Mouse (Mus musculus): Measurements from ENCODE around the gene Tmem72.

The Tmem72 gene

DNA sequence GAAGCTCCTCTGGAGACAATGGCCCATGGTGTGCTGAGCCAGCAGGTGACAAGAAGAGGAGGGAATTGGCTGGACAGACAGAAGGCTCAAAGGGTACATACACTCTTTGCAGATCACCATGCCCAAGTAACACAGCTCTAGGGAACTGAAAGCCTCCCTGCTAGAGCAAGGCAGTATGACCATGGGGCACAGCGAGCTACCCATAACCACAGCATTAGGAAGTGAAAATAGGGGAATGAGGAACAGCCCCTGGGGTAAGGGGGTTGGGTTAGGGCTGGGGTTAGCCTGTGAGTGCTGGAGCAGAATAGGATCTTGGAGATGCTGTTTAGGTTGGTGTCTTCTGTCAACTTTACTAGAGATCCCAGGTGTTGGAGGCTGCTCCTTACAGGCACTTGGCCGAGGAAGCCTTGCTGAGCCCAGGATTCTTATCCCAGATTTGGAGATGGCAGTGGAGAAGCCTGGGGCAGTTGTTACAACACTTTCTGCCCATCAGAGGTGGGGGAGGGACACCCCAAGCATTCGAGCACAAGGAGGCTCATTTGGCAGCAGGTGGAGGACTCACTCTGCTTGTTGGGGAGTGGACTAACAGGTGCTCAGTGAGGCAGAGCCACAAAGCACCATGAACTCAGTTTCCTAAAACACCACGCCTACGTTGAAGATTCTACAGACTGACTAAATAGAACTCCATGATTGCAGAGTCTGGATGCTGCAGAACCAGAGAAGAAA is 37.0 kb downstream of the Tmem72 start:
- in situ Hi-C loops (cut with MboI, MseI) = loop anchor here (10.0 kb wide), 1 partner anchor 1255 kb away; the partner anchor contains the start of gene Fxyd4

DNA sequence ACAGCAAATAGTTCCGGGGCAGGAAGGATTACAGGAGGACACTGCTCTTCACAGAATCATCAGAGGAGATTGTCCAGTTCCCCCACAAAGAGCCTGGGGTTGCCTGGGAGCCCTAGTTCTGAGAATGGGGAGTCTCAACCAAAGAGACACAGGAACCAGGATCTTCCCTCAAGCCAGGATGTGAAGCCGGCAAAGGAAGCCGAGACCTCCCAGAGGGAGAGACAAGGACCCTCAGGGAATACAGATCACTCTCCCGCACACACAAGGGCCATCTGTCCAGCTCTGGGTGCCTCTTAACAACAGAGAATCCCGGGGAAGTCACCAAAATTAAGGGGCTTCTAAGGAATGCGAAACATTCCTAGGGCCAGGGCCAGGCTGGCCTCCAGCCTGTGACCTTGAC is 39.4 kb downstream of the Tmem72 start:
- in situ Hi-C loops (cut with MboI, MseI) = loop anchor here (10.0 kb wide), 1 partner anchor 1257 kb away; the partner anchor contains the start of gene Fxyd4

DNA sequence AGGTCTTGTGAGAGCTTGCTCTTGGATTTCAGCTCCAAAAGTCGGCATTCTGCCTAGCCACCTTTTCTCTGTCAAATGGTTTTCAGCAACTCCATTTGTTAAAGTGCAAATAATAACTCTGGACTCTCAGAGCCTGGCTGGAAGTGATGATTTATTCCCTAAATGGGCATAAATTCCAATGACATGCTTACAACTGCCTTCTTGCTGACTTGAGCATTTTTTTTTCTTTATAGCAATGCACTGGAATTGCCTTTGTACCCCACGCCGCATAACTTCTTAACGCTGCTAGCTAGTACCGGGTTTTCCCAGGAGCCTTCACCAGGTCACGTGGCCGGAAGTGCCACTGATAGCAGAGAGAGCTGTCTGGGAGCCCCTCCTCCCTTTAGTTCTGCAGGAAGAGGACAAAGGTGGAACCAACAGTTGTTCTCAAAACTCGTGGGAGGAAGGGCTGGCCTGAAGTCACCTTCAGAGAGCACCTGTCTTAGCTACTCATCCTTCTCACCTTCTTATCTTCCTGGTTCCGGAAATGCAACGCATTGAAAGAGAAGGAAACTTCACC is 40.3 kb downstream of the Tmem72 start:
- in situ Hi-C loops (cut with MboI, MseI) = loop anchor here (10.0 kb wide), 1 partner anchor 1258 kb away; the partner anchor contains the start of gene Fxyd4

DNA sequence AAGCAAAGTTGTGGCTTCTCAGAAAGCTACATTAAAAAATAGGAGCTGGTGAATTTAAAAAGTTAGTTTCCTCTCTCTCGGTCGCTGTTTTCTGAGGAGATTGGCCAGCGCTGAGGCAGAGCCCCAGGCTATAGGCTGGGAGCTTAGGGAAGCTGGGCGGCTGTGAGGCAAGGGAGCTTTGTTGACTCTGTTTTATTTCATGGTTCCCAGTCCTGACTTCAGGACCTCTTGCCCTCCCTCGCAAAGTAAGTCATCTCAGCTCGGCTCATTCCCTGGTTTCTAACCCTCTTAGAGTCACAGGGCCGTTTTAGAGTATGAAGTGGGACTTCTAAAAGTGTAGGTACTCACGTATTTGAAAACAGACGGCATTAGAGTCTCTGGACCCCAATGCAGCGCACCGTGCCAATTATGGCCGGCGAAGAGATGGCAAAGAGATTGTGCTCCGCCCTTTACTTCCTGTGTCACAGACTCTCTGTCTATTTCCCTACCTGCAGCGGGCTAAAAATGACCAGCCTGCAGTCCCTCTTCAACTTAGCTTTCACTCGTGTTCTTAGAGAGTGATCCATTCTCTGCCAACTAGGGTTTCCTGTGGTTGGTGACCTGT is 42.3 kb downstream of the Tmem72 start:
- in situ Hi-C loops (cut with MboI, MseI) = loop anchor here (10.0 kb wide), 1 partner anchor 1260 kb away; the partner anchor contains the start of gene Fxyd4

DNA sequence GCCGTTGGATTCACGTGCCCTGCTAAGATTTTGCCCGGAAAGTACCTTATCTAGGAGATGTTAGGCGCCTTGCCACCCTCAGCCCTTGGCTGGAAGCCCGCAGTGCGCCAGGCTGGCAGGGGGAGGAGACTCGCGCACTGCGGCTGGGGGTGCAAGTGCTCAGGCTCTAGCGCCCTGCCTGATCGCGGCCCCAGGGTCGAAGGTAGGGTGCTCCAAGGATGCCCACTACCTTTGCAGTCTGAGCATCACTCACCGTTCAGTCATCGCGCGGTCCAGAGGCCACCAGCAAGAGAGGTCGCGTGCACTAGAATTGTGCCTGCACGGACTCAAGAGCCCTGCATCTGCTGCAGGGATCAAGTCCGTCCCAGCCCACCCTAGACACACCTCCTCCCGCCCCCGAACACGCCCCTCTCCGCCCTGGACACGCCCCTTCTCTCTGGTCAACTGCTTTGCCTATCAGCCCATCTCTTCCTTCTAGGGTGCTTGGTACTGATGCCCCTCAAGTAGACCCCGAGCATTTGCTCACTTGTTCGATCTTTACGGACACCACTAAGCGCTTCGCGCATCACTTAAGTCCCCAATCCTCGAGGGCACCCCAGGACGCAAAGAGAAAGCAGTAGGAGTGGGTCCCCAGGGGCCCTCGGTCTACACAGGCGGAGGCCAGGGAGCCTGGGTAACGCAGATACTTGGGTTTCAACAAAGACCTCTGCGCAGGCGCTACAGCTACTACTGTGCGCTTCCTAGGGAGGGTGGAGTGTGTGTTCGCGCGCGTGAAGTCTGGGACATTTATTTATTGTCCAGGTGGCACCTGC is 43.0 kb downstream of the Tmem72 start, which contains the start of gene Rassf4:
Gene Rassf4, minus strand, starts transcription at position 482 of the 812 bp plus-strand sequence.
- in situ Hi-C loops (cut with MboI, MseI) = loop anchor here (10.0 kb wide), 1 partner anchor 1261 kb away; the partner anchor contains the start of gene Fxyd4

DNA sequence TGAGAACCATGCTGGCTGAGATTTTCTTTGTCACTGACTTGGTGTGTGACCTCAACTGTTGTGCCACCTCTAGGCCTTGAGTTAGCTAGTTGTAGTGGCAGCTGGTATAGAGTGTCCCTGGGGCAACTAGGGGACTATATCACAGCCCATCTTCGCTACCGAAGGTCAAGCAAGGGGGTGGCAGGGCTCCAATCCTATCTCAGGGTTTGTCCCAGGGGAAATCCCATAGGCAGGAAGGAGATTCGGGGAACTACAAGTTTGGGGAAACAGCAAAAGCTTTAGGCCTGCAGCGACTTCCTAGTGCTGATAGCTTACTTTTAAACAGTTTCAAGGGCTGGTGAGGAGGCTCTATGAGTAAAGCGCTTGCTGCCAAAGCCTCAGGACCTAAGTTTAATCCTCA is 44.4 kb downstream of the Tmem72 start:
- in situ Hi-C loops (cut with MboI, MseI) = loop anchor here (10.0 kb wide), 1 partner anchor 1262 kb away; the partner anchor contains the start of gene Fxyd4

DNA sequence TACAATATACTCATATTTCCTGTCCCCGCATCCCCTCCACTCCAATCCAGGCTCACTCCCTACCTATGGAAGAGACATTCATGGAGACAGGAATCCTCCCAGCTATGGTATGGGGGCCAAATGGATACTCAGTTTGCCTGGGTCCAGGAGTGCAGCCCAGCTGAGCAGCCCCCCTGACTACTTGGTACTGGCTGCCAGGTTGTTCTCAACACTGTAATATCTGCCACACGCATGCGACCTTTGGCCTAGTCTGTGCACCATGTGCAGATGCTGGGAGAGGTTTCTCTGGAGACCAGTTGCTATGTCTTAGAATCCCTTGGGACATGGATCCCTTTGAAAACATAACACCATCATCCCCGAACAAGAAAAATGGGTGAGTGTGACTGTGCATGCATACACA is 44.9 kb downstream of the Tmem72 start:
- in situ Hi-C loops (cut with MboI, MseI) = loop anchor here (10.0 kb wide), 1 partner anchor 1263 kb away; the partner anchor contains the start of gene Fxyd4

DNA sequence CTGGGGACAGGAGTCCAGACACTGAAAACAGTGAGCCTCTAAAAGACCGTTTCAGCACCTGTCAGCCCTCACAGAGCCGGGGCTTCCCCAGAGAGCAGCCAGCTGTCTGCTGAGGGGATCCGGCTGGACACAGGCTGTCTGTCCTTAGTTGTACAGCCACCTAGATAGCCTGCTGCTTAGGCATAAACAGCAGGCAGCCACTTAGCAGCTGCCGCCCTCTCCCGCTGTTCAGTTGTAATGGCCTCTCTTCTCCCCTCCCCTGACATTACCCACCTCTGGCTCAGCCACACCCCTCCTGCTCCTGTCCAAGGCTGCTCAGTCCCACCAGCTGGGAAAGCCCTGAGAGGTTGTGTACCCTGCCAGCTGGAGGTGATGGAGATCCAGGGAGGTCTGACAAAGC is 45.7 kb downstream of the Tmem72 start:
- in situ Hi-C loops (cut with MboI, MseI) = loop anchor here (10.0 kb wide), 1 partner anchor 1264 kb away; the partner anchor contains the start of gene Fxyd4

DNA sequence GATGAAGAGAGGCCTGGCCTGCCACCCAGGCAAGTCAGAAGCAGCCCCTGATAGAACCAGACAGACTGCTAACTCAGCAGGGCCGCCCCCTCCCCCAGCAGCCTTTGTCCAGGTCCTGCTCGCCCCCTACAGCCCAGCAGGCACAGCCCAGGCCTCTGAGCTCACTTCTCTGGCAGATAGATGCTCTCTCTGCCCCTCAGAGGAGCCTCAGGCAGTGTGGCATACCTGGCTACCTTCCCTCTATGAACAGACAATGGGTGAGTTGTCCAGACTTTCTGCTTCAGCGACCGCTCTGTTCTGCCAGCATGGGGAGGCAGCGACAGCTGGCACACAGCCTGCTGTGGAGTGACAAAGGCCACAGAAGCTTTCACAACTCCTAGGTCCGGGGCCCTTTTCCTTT is 46.6 kb downstream of the Tmem72 start:
- in situ Hi-C loops (cut with MboI, MseI) = loop anchor here (10.0 kb wide), 1 partner anchor 1265 kb away; the partner anchor contains the start of gene Fxyd4

DNA sequence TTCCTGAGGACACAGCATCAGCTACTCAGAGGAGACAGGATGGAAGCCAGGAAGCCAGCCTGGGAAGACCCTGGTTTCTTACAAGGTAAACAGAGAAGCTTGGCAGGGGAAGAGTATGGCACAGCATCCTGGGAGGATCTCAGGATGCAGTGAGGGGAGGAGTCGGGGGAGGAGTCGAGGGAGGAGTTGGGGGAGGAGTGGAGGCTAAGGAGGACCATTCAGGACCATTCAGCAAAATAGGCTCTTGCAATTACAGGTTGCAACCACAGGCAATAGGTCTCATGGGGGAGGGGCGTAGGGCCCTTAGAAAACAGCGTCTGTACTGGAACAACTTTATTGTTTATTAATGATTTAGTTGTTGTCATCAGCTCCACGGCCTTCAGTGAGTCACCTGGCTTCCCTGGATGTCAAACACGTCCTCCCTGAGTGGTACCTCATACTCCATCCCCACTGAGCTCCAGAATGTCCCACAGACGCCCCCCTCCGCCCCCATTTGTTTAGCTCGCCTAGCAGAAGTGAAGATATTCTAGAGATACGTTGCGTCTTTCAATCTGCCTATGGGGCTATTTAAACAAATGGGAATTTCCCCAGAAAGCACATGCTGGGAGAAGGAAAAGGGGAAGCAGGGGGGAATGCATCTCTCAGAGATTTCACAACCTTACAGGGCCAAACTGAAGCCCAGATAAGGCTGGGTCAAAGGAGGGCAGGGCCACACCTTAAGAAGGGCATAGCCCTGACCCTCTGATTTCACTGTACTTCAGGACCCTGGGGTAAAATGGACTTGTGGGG is 47.8 kb downstream of the Tmem72 start:
- in situ Hi-C loops (cut with MboI, MseI) = no loop called here

DNA sequence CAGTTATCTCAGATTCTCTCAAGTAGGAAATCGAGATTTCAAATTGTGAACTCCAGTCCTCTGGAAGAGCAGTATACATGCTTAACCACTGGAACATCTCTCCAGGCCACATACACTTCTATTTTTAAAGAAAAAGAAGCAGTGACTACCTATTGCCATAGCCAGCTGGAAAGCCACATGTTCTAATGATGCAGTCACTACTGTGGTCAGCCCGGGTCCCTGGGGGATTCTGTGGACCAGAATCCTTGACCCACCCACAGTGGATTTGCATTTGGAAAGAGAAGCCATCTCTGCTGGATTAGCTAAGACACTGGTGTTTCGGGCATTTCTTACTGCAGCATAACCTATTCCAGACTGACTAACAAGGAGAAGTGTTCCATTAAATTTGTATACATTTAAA is 49.3 kb downstream of the Tmem72 start:
- in situ Hi-C loops (cut with MboI, MseI) = no loop called here

DNA sequence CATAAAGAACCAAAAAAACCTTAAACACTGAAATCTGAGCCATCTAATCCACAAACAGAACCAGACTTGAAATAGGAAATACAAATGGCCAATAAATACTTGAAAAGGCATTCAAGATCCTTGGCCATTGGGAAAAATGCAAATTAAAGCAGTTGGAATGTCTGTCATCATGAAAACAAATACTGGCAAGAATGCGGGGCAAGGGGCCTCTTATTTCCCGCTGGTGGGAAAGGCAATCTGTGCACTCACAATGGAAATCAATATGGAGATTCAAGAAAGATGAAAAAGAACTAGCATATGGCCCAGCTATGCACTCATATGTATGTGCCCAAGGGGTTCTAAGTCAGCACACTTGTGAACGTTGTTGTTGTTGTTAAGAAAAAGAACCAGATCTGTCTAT is 49.8 kb downstream of the Tmem72 start:
- in situ Hi-C loops (cut with MboI, MseI) = no loop called here

DNA sequence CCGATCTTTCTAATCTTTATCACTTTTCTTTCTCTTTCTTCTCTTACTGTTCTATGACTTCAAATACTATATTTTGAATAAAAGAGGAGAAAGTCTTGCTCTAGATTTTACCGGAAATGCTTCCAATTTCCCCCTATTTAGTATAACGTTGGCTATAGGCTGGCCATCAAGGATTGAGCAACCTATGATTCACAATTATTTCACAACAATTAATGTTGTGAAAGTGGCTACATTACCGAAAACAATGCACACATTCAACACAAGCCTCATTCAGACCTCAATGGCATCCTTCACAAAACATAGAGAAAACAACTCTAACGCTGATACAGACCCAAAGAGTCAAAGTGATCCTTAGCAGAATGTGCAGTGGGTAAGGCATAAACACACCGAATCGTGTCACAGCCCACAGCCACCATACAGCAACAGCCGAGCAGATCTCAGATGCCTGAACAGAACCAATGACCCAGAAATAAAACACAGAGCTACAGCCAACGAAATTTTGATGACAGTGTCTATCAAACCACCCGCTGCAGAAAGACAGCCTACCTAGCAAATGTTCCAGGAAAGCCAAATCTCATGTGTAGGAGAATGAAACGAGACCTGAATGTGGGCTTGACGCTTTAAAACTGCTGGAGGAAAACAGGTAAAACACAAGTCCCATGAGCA is 50.5 kb downstream of the Tmem72 start:
- in situ Hi-C loops (cut with MboI, MseI) = no loop called here

DNA sequence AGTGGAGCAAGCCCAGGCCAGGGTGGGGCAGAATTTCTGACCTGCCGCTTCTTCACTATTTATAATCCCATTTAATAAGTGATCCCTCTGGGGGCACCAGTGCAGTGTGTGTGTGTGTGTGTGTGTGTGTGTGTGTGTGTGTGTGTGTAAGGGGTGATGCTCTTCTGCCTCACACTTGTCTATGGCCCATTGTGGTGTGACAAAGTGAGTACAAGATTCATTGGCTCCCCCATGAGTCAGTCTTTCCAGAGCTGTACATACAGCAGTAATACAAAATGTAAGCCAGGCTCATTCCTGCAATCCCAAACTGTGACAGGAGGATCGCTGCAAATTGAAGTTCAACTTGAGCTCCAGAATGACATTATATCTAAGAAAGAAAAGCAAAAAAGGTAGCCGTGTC is 51.9 kb downstream of the Tmem72 start:
- in situ Hi-C loops (cut with MboI, MseI) = no loop called here

DNA sequence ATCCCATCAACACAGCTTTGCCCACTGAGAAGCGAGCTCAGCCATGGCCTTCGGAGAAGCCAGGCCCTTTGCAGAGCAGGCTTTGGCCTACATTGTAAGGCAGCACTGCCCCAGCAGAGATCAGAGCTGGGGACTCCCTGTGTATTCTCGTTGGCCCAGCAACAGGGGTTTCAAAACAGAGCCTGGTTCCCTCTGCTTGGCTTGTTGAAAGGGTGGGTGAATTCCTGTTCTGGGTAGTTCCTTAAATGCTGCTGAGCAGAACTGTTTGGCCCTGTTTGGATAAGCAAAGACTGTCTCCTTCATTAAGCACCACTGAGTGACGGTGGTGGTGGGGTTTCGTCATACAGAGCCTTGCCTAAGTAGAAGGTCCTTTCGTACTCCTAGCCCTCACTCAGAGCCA is 52.7 kb downstream of the Tmem72 start:
- in situ Hi-C loops (cut with MboI, MseI) = no loop called here

DNA sequence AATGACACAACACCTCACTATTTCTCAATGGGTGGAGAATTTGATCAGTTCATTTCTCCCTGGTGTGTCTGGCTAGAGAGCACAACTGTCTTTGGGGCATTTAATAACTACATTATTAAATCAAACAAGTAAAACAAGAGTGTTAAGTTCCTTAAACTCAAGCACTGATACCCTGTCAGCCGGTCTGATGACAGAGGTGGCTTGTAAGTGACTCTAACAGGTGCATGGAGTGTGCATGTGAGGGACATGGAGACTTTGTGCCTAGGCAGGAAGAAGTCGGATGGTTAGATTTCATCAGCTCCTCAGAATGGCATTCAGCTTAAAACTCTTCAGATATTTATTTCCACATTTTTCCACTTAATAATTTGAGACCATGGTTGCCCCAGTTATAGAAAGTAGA is 53.3 kb downstream of the Tmem72 start:
- in situ Hi-C loops (cut with MboI, MseI) = no loop called here

DNA sequence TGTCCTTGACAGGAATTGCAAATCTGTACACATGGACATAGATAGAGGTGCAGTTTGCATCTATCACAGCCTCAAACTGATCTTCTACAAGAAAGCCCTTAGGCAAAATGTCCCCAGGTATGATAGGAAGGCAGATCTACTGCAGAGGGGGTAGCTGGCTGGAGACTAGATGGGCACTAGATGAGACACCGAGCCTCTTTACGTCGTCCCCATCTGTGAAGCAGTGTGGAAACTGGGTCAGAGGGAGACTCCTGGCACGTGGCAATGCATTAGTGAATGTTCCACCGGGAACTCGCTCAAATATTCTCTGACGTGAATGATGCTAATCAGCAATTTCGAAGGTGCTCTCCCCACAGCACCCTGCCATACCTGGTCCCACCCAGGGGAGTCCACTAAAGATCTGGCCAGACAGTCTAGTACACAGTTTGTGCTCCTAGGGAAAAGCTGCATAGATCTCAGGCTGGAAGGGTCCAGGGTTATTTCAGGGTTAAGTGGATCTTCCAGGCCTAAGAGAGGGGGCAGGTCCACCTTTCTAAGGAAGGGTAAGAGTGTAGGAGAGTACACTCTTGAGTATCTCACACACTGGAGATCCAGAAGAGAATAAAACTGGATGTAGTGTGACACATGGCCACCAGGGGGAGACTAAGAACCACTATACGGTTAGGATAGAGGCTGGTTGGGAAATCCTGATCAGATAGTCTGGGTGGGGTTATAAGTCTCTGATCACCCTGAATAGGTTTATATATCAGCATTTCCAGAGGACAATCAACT is 62.8 kb downstream of the Tmem72 start:
- in situ Hi-C loops (cut with MboI, MseI) = loop anchor here (10.0 kb wide), 2 partner anchors 131 to 1471 kb away; no protein-coding TSS in a partner anchor

DNA sequence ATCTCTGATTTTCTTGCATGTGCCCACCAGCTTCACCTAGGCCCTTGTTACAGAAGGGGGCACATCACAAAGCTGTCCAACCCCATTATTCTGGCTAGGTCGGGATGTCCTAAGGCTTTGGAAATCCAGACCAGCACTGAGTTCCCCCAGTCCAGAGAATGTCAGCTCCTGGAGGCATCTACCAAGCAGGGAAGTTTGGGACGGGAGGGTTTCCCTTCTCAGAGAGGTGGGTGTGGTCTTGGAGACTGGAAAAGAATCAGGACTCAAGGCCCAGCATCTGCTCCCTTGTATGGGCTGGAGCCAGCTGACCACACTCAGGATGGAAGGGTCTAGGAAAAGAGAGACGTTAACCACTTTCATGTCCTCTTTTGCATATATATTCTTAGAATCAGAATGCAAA is 63.5 kb downstream of the Tmem72 start:
- in situ Hi-C loops (cut with MboI, MseI) = loop anchor here (10.0 kb wide), 2 partner anchors 132 to 1472 kb away; no protein-coding TSS in a partner anchor

Data from T-helper 1 cell (primary cell).